Mouse (Mus musculus) hindlimb bud, embryonic 11.5 days (tissue): Measurements from ENCODE around the gene Trim69.

Experiments
- DNase-seq: peaks from one replicate; pipeline ENCODE4 v3.0.0-alpha.2; 2012; ENCODE audit warnings: low read depth, low spot score; ENCODE audit errors: extremely low spot score

The Trim69 gene

DNA sequence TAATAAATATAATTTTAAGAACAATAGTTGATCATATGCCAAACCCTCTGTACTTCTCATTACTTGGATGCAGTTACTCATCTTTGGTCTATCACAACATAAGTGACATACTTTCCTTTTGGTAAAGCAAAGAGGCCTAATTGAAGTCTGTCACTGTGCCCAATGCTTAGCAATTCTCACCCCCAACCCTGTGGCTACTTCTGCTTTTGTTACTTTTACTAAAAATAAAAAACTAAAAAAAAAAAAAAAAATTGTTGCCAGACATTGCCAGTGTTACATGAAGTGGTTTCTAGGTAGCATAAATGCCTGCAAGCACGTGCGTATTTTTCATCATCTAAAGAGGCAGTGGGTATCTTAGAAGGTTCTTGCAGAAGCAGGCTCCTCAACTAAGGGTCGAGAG lies 7.7 kb upstream of the Trim69 start:
- DNase-seq = no peak

DNA sequence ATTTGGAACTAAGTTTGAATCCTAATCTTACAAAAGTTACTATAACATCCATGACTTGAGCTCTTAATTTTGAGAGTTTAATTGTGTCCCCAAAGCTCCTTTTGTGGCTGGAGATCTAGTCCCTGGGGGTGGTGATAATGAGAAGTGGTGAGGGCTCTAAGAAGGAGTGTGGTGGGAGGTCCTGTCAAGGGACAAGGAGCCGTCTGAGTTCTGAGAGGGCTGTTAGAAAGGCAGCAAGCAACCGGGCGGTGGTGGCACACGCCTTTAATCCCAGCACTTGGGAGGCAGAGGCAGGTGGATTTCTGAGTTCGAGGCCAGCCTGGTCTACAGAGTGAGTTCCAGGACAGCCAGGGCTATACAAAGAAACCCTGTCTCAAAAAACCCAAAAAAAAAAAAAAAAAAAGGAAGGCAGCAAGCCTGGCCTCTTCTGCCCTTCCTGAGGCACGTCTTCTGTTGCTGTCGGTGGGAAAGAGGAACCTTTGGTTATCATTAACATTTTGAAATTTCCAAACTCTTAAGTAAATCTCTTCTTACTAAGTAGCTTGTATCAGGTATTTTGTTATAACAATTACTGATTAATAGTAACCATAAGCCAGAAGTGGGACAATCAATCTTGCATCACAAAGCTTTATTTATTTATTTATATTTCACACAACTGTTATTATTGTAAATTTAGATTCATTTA lies 6.7 kb upstream of the Trim69 start:
- no peak for DNase-seq

DNA sequence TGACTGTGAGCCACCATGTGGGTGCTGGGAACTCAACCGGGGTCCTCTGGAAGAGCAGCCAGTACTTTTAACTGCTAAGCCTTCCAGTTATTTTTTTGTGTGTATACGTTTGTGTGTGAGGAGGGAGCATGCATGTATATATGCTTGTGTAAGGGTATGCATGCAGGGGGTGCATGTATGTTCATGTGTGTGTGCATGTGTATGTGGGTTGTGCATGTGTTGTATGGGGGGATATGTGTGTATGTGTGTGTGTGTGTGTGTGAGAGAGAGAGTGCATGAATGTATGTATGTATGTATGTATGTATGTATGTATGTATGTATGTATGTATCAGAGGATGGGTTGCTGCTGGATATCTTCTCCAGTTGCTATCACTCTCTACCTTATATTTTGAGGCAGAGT lies 6.0 kb upstream of the Trim69 start:
- DNase-seq = no peak

DNA sequence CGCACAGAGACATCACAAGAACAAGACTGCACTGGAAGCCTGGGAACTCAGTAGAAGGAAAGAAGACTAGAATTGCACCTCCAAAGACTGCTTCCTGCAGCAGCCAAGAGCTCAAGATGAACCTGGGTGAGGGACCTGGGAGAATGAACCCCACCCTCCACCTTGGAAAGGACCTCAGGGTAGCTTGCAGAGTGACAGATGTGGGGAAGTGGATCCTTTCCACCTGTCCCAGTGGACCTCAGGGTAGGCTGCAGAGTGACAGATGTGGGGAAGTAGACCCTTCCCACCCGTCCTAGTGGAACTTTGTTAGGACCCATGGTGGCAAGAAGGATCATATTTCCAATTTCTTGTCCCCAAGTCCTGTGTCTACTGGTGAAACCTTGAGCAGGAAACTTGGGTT lies 5.2 kb upstream of the Trim69 start:
- DNase-seq = no peak

DNA sequence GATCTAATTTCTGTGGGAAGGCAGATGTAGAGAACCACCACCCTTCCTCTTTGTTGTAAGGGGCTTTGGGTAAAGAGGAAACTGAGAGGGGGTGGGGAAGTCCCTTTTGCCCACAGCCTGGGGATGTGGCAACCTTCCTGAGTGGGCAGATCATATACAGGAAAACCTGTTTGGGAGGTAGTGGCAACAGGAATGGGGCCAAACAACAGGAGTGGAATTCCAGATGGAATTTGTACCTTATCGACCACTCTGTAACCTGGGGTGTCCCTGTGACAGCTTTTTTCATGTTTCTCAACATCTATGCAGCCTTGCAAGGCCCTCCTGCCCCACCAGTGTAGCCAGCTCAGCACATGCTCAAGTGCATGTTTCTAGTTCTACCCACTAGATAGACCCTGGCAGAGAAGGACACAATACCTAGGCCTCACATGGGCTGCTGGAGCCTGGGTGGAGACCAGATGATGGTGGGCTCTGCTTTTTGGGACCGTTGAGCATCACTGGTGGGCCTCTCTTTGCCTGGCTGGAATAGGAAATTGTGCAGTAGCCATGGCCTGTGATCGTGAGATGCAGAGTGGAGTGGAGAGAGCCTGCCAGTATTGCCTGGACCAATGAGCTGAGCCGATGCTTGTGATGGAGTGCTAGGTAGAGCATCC lies 4.3 kb upstream of the Trim69 start:
- no peak for DNase-seq

DNA sequence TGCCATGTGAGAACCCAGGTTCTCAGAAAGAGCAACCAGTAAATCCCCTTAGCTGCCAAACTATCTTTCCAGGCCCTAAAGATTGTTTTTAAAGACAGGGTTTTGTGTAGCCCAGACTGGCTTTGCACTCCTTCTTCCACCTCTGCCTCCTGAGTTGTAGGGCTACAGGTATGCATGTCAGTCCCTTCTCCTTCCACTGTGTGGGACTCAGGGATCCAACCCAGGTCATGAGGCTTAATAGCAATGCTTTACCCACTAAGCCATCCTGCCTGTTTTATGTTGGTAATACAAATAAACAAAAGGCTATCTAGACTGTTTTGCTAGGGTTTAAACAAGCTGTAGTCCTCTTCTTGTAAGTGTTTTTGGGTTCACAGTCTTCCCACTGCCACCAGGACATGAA lies 2.9 kb upstream of the Trim69 start:
- DNase-seq = no peak

DNA sequence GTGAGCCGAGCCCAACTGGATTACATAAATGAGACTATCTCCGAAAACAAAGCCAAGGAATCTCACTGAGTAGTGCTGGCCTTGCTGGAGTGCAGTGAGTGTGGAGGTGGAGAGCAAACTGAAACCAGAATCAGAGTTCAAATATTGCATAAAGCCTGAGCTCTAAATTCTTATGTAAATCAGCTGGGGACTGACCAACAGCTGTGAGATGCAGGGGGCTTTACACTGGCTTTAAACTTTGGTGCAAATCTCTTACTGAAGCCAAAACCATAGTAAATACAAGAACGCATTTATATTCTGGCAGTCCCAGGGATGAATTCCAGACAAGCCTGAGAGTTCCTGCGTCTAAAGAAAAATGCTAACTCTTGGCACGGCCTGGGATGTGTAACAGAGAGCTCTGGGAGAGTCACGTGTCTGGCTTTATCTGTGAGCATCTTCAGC lies 2.1 kb upstream of the Trim69 start:
- no peak for DNase-seq

DNA sequence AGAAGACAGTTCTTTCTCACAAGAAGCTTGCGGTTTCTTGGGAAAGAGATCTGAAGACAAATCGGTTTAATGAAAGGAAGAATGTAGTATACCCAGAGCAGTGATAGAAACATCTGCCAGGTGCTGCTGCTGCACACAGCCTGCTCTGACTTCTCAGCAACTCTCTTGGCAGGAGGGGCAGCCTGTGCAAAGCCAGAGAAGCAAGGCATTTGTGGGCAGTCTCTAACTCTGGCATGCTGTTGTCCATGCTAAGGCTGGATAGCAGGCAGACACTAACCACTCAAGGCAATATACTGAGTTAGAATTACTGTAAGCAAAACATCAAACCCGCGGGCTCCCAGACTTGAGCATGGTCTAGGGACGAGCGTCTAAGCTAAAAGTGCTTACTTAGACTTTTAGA lies 833 bp upstream of the Trim69 start:
- DNase-seq = no peak

DNA sequence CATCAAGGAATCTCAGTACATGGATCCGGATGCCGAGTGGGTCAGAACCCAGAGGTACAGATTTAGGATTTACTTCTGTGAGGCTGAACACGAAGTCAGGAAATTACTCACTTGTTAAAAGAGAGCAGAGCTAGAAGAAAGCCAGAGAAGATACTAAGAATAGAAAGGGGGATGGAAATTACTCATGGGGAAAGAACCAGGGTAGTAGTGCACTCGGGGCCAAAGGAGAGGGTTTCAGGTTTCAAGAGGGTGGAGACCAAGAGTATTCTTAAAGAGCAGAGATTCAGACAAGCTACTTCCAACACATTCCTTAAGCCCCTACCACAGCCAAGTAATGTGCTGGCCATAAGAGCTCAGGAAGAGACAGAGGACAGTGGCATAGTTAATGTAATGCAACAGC lies 1.0 kb downstream of the Trim69 start:
- no peak for DNase-seq

DNA sequence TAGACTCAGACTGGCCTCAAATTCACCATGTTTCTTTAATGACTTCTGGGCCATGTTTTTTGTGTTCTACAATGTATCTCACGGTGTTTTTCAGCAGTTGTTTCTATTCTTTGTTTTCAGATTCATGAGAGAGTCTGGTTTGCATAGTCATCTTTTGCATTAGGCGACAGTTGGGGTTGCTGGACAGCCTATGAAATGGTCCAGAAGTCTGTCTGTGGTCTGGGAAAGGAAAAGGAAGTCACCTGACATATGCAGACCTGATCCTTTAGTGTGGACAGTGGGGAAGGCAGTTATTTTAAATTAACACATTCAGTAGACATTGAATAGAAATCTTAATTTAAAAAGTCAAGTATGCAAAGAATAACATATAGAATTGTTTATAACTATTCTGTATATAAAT lies 2.0 kb downstream of the Trim69 start:
- DNase-seq = no peak

DNA sequence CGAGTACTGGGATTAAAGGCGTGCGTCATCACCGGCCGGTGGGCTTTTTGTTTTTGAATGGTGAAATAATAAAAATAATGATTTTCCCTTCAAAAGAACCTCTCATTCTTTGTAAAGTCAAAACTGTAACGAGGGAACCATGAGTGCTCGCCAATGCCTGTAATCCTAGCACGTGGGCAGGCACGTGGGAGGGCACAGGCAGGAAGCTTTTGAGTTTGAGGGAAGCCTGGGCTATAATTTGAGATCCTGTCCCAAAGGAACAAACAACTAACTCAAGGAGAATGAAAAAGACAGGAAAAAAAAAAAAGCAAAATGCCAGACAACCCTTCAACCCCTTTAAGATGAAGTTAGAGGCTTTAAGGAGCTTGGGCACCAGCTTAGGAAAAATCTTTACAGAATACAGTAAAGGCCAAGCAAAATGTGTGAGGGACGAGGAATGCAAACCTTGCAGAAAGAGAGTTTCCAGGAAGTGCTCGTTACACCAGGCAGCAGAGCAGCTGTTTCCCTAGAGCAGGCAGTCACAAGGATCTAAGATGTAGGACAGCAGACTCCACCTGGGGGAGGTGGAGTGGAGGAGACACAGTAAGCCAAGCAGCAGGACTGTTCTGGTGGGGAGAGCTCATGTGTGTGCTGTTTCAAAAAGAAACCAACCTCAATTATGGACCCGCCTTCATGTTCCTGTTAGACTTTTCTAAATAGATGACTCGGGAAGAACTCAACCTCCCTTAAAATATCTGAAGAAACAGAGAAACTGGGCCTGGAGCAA lies 3.1 kb downstream of the Trim69 start:
- DNase-seq = no peak

DNA sequence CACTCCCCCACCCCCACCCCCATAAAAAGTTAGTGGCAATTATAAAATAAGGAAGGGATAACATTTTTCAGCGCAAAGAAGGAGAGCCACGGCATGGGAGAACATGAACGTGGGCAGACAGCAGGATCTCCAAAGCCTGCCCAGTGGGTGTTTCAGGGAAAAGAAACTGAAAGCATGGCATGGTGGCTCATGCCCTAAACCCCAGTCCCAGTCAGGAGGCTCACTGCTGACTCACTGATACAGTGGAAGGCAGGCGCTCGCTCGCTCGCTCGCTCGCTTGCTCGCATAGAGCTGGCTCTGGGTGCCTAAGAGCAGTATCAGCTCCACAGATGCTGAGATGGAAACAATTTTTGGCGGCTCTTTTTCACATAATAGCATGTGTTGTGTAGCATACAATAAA lies 3.8 kb downstream of the Trim69 start:
- DNase-seq = no peak

DNA sequence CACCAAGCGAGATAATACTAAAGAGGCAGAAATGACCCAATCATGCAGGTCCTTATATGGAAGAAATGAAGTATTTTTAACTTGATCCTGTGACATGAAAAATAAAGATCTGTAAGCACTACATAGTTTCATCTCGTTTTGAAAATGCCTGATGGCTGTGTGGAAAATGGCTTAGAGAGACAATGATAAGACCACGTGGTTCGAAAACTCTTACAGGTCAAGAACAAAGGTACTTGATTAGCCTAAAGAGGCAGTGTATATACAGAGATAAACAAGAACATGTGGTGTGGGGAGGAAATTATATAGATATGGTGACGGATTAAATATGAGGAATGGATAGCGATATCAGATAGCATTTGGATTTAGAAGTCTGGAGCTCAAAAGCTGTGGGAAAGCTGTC lies 10.8 kb downstream of the Trim69 start:
- no peak for DNase-seq

DNA sequence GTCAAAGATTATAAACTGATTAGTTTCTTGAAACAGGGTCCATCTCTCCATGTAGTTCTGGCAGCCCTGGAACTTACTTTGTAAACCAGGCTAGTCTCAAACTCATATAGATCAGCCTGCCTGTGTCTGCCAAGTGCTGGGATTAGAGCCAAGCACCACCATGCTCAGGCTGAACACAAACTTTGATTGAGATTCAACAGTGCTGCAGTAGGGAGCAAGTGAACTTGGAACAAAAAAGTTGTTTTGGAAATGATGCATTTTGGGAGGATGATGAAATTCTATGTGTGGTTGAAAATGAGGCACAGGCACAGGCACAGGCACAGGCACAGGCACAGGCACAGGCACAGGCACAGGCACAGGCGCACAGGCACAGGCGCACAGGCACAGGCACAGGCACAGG lies 11.7 kb downstream of the Trim69 start:
- no peak for DNase-seq

DNA sequence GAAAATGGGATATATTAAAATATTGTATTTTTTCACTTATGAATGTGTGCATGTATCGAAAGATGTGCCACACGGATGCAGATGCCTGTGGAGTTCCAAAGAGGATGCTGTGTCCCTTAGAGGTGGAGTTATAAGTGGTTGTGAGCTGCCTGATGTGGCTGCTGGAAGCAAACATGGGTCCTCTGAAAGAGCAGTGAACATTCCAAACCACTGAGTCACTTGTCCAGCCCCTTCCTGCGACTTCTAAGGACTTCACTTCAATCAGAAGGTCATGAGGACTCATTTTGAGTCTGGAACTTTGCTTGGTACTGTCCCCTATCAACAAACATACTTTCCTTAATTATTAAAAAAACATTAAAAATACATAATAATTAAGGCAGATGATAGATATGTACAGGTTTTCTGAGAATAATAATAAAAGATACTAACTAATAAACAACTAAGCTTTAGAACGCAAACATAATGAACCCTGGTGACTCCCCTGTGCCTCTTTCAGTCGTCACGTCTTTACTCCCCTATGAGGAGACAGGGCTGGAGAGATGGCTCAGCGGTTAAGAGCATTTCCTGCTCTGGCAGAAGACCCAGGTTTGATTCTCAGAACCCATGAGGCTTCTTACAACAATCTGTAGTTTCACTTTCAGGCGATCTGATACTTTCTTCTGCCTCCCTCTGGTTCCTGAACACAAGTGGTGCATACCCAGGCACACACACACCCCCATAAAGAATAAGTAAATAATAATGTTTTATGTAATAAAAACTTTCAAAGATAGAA lies 19.7 kb downstream of the Trim69 start:
- DNase-seq = no peak

DNA sequence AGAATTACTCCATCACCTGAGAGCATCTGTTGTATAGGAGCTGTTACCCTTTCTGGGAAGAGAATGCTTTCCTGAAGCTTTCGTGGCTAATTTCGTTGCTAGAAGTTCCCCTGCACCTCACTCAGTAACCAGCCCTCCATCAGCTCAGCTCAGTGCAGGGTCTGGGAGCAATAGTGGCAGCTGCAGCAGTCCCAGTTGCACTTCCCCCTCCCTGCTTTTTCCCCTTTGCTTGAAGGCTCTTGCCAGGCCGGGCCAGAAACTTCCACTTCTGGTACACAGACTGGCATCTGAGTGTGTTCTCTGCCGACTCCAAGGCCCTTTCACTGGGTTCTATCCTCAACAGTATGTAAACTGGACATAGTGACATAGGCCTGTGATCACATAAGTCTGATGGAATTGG lies 24.6 kb downstream of the Trim69 start:
- DNase-seq = no peak

DNA sequence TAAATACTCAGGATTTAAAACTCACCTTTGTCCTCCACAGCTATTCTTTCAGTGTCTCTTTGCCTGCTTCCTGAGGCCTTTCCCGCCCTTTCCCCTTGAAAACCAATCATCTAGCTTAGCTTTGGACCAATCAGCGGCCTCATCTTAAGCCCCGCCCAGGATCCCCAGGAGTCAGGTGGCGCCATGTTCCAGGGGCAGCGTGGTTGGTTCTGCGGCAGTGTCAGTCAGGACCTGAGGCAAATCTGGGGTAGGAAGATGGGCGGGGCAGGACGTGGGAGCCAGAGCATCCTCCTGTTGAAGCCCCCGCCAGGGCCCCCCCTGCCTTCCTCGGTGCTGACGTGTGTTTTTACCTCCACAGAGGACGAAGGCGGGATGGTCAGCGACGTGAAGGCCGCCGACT lies 25.6 kb downstream of the Trim69 start, which contains the start of the genes Patl2 and Terb2:
Patl2 (minus strand) TSS at position 84 of the 400 bp plus-strand sequence.
Terb2 (plus strand) TSS at position 167 of the 400 bp plus-strand sequence.
- no peak for DNase-seq

DNA sequence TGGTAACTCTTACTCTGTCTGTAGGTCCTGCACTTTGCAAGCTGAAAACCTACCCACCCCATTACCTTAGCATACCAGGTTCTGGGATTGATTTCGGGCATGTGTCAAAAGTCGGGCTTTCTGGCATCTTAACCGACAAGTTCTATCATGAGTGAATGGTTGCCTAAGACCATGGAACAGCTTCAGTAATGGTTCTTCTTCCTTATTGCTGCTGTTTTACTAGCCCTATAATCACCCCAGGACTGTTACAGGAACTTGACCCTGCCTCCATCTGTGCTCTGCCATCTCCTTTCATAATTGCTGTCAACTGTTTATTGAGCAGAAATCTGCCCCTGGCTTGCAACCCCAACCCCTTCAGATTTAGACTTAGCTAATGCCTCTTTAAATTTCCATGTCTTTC lies 26.3 kb downstream of the Trim69 start:
- no peak for DNase-seq

DNA sequence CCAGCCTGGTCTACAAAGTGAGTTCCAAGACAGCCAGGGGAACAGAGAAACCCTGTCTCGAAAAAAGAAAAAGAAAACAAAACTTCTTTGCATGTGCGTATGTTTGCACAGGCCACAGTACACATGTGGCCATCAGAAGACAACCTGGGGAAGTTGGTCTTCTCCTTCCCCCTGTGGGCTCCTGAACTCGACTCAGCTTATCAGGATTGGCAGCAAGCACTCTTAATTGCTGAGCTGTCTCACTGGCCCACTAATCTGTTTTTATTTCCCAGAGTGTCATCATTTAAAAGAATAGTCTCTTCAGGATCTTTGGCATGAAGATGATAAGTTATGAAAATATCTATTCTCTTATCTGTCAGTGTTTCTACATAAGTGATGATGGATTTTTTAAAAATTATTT lies 31.3 kb downstream of the Trim69 start:
- no peak for DNase-seq

DNA sequence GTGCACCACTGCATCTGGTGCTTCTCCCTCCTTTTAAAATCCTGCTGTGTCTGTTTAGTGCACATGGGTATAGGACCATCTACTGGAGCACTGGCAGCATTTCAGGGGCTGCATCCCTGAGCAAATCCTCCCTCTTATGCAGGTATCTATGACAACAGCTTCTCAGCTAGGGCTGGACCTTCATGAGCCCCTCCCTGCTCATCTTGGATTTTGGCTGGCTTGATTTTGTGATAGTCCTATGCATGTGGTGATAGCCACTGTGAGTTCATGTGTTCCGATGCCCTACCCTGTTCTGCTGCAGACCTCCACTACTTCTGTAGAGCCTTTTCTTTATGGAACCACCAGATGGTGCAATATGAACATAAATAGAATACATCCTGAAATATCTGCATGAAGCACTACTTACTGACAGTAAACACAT lies 34.0 kb downstream of the Trim69 start:
- DNase-seq = no peak

DNA sequence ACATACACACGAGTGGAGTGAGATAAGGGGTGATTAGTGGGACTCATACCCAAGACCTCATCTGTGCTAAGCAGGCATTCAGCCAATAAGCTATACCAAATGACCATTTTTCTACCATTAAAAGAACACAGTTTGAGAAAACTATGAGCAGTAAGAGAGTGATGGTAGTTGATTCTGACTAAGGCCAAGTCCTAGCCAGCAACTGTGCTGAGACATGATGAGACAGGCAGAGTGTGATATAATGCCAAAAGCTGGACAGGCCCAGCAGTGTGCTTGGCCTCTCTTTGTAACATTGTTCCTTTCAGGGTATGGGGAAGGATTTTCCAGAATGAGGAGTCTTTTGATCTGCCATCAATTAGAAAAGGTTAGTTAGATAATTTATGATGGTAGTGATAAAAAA lies 41.0 kb downstream of the Trim69 start:
- no peak for DNase-seq
